Mouse (Mus musculus): ENCODE measurements around the gene Elmo3. TPM values are rescaled to one million over a fixed set of nuclear protein-coding genes. Genes with fewer than 3 reads are reported as not detected.
"Not testable (repeated sequence)": the region's sequence is repeated elsewhere in the genome, so short reads cannot be mapped to it uniquely, and the experiment has no call there.

Elmo3 gene
- polyA plus RNA-seq, 1 experiment from 2014 or later, result 14.8 TPM

DNA sequence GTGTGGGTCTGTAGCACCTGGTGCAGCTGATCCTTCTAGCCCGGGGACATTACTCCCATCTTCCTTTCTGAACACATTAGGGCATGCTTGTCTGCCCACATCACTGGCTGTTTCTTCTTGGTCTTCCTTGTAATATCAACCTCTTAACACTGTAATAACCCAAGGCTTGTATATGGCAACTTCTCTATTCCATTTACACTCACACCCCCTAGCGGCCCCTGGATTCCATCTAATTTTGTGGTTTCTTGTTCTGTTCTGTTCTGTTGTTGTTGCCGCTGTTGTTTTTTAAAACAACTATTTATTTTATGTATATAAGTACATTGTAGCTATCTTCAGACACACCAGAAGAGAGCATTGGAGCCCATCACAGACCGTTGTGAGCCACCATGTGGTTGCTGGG is 18.5 kb upstream of the Elmo3 start:
- H3K4me3 ChIP-seq (ENCODE audit: low read length), result no peak overlapping the region
- WGBS, result 82% methylated on average over 4 of the region's 4 CpGs
- ATAC-seq (ENCODE audit: low read depth), result no peak

GRCm38 (mm10) chr8:105288231-105288630 is 17.2 kb upstream of the Elmo3 start:
- H3K4me3 ChIP-seq (ENCODE audit: low read length), result no peak overlapping the region
- WGBS, result 82% methylated on average over 5 of the region's 5 CpGs

More for the DNA sequence above, 18.5 kb upstream of the Elmo3 start:
- Histone ChIP-seq H3K27me3 (ENCODE audit: control insufficient read depth, insufficient read depth, low read depth, low read length) (peaks cover 7% of the 10 kb centered on the region), H3K9me3 (ENCODE audit: control insufficient read depth, low read length) (no peaks in the 10 kb centered on the region), H3K27ac (ENCODE audit: low read length) (no peak overlapping the region), H3K9ac (ENCODE audit: low read length) (no peak overlapping the region), H3K36me3 (ENCODE audit: control insufficient read depth, insufficient read depth, low read length) (no peaks in the 10 kb centered on the region), H3K4me2 (ENCODE audit: low read depth, low read length) (no peak overlapping the region), H3K4me1 (replicated peaks; ENCODE audit: control insufficient read depth, insufficient read depth, low read length) (peaks cover 30% of the 10 kb centered on the region)

DNA sequence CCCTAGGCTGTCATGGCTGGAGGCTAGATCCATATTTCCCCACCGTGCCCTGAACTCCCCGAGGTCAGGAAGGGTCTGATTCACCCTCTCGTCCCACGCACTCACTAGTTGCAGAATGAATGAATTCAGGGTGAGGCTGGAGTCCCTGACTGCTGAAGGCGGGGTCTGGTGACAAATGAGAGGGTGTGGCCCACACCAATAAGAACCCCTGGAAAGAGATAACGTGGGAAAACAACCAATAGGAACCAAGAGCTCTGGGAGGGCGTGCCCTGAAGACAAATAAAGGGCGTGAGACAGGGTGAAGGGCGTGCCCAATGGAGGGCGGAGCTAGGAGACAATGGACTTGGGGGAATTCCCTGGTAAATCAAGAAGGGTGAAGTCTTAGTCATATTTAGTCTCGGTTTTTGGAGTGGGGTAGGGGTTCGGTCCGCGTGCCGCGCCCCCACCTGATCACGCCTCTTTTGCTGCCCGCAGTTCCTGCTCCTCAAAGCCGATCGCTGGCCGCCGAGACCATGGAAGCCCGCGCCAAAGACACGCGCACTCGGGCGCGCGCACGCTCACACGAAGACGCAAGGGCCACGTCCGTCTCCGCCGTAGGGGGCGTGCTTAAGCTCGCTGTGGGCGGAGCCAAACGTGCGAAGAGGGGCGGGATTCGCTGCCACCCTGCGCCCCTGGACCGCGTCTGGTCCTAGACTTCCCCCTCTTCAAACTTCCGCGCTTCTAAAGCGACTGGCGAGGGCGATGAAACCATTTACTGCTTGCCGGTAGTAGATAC is 16.3 kb upstream of the Elmo3 start:
- peak overlapping the region; percentile 65 for H3K9ac ChIP-seq (ENCODE audit: low read length)
- peaks cover 24% of the 10 kb centered on the region for H3K4me1 ChIP-seq (replicated peaks; ENCODE audit: control insufficient read depth, insufficient read depth, low read length)
- H3K27me3 ChIP-seq (ENCODE audit: control insufficient read depth, insufficient read depth, low read depth, low read length), result peaks cover 7% of the 10 kb centered on the region
- peak overlapping the region; percentile 82 for H3K27ac ChIP-seq (ENCODE audit: low read length)
- no peaks in the 10 kb centered on the region for H3K9me3 ChIP-seq (ENCODE audit: control insufficient read depth, low read length)
- WGBS, result under 1% methylated on average over 53 of the region's 53 CpGs
- peak overlapping the region; percentile 63 for H3K4me2 ChIP-seq (ENCODE audit: low read depth, low read length)
- H3K36me3 ChIP-seq (ENCODE audit: control insufficient read depth, insufficient read depth, low read length), result no peaks in the 10 kb centered on the region
- ATAC-seq (ENCODE audit: low read depth), result peak; percentile 93
- H3K4me3 ChIP-seq (ENCODE audit: low read length), result peak overlapping the region; percentile 56

More at GRCm38 (mm10) chr8:105288231-105288630, 17.2 kb upstream of the Elmo3 start:
- H3K9me3 ChIP-seq (ENCODE audit: control insufficient read depth, low read length), result no peaks in the 10 kb centered on the region
- no peak overlapping the region for H3K27ac ChIP-seq (ENCODE audit: low read length)
- peaks cover 24% of the 10 kb centered on the region for H3K4me1 ChIP-seq (replicated peaks; ENCODE audit: control insufficient read depth, insufficient read depth, low read length)
- H3K36me3 ChIP-seq (ENCODE audit: control insufficient read depth, insufficient read depth, low read length), result no peaks in the 10 kb centered on the region
- peak overlapping the region; percentile 63; the same call in 1 of the 2 replicates for H3K4me2 ChIP-seq (ENCODE audit: low read depth, low read length)
- H3K9ac ChIP-seq (ENCODE audit: low read length), result peak overlapping the region; percentile 65; the same call in 1 of the 2 replicates
- peaks cover 7% of the 10 kb centered on the region for H3K27me3 ChIP-seq (ENCODE audit: control insufficient read depth, insufficient read depth, low read depth, low read length)
- ATAC-seq (ENCODE audit: low read depth), result no peak

- Histone ChIP-seq H3K4me2 (ENCODE audit: low read depth, low read length) (peak within 1 kb of the TSS; percentile 63), H3K27ac (ENCODE audit: low read length) (peak within 1 kb of the TSS; percentile 82), H3K9me3 (ENCODE audit: control insufficient read depth, low read length) (no peaks in the 10 kb centered on the region), H3K36me3 (ENCODE audit: control insufficient read depth, insufficient read depth, low read length) (no peaks in the 10 kb centered on the region), H3K27me3 (ENCODE audit: control insufficient read depth, insufficient read depth, low read depth, low read length) (peaks cover 7% of the 10 kb centered on the region), H3K9ac (ENCODE audit: low read length) (peak within 1 kb of the TSS; percentile 65), H3K4me1 (replicated peaks; ENCODE audit: control insufficient read depth, insufficient read depth, low read length) (peaks cover 24% of the 10 kb centered on the region), H3K4me3 (ENCODE audit: low read length) (peak within 1 kb of the TSS; percentile 56)
- WGBS, result 2% methylated on average over 43 of the region's 43 CpGs
- ATAC-seq (ENCODE audit: low read depth), result peak; percentile 40
Observed at GRCm38 (mm10) chr8:105289805-105290460, 15.5 kb upstream of the Elmo3 start, which contains the start of gene 4931428F04Rik. 4931428F04Rik (minus strand) TSS chr8:105289864.

DNA sequence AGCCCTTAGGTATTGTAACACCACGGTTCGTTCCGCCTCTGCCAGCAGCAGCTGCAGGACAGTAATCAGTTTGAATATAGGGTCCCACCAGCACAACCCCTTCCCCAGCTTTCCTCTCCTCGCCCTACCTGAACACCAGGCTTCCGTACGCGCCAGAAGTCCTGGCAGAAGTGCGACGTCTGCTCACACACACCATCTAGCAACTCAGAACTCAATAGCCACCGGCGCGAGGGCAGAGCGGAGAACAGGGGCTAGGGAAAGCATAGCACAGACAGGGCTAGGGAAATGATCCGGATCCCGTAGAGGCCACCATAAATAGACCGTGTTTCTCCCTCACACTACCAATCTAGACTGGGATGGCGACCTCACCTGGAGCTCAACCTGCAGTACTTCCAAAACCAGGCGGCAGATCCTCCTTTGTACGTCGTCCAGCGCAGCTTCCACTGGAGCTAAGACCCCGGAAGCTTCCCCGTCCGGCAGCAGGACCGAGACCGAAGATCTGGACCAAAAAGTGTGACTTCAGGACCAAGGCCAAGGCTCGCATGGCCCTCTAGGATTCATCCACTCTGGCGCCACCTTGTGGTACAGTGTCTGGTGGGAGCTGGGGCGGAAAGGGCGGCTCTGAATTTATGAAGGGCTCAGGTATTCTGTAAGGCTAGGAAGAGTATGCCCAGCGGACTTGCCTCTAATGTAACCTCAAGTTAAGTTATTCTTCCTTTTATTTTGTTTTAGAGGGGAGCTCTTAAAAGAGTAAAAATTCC is 14.7 kb upstream of the Elmo3 start:
- H3K27ac ChIP-seq (ENCODE audit: low read length), result no peak overlapping the region
- ATAC-seq (ENCODE audit: low read depth), result peak; percentile 4; the same call in 1 of the 2 replicates
- H3K4me3 ChIP-seq (ENCODE audit: low read length), result peak overlapping the region; percentile 4
- no peaks in the 10 kb centered on the region for H3K36me3 ChIP-seq (ENCODE audit: control insufficient read depth, insufficient read depth, low read length)
- peak overlapping the region; percentile 63 for H3K4me2 ChIP-seq (ENCODE audit: low read depth, low read length)
- H3K9me3 ChIP-seq (ENCODE audit: control insufficient read depth, low read length), result no peaks in the 10 kb centered on the region
- WGBS, result 9% methylated on average over 31 of the region's 31 CpGs
- peaks cover 21% of the 10 kb centered on the region for H3K4me1 ChIP-seq (replicated peaks; ENCODE audit: control insufficient read depth, insufficient read depth, low read length)
- peaks cover 7% of the 10 kb centered on the region for H3K27me3 ChIP-seq (ENCODE audit: control insufficient read depth, insufficient read depth, low read depth, low read length)
- H3K9ac ChIP-seq (ENCODE audit: low read length), result no peak overlapping the region

DNA sequence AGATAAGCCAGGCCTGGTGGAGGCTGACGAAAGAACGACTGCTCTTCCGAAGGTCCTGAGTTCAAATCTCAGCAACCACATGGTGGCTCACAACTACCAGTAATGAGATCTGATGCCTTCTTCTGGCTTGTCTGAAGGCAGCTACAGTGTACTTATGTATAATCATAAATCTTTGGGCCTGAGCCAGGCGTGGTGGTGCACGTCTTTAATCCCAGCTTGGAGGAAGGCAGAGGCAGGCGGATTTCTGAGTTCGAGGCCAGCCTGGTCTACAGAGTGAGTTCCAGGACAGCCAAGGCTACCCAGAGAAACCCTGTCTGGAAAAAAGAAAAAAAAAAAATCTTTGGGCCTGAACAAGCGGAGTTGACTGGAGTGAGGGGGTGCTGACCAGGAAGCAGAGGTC is 14.0 kb upstream of the Elmo3 start:
- H3K36me3 ChIP-seq (ENCODE audit: control insufficient read depth, insufficient read depth, low read length); H3K27me3 ChIP-seq (ENCODE audit: control insufficient read depth, insufficient read depth, low read depth, low read length); H3K9me3 ChIP-seq (ENCODE audit: control insufficient read depth, low read length); H3K9ac ChIP-seq (ENCODE audit: low read length); H3K4me2 ChIP-seq (ENCODE audit: low read depth, low read length); H3K4me3 ChIP-seq (ENCODE audit: low read length); ATAC-seq (ENCODE audit: low read depth); H3K27ac ChIP-seq (ENCODE audit: low read length): not testable (repeated sequence)
- H3K4me1 ChIP-seq (replicated peaks; ENCODE audit: control insufficient read depth, insufficient read depth, low read length), result peaks cover 21% of the 10 kb centered on the region
- WGBS, result 72% methylated on average over 8 of the region's 8 CpGs

DNA sequence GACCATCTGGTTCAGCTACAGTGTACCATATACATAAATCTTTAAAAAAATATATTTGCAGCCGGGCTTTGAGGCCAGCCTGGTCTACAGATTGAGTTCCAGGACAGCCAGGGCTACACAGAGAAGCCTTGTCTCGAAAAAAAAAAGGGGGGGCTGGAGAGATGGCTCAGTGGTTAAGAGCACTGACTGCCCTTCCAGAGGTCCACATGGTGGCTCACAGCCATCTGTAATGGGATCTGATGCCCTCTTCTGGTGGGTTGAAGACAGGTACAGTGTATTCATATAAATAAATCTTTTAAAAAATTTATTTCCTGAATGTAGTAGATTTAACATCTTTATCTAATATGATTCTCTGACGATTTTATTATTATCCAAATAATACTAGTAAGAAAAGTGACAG is 13.6 kb upstream of the Elmo3 start:
- ATAC-seq (ENCODE audit: low read depth); H3K9me3 ChIP-seq (ENCODE audit: control insufficient read depth, low read length); H3K9ac ChIP-seq (ENCODE audit: low read length); H3K4me3 ChIP-seq (ENCODE audit: low read length); H3K27ac ChIP-seq (ENCODE audit: low read length); H3K4me2 ChIP-seq (ENCODE audit: low read depth, low read length); H3K36me3 ChIP-seq (ENCODE audit: control insufficient read depth, insufficient read depth, low read length); H3K27me3 ChIP-seq (ENCODE audit: control insufficient read depth, insufficient read depth, low read depth, low read length): not testable (repeated sequence)
- peaks cover 23% of the 10 kb centered on the region for H3K4me1 ChIP-seq (replicated peaks; ENCODE audit: control insufficient read depth, insufficient read depth, low read length)
- WGBS, result 63% methylated on average over 3 of the region's 3 CpGs

DNA sequence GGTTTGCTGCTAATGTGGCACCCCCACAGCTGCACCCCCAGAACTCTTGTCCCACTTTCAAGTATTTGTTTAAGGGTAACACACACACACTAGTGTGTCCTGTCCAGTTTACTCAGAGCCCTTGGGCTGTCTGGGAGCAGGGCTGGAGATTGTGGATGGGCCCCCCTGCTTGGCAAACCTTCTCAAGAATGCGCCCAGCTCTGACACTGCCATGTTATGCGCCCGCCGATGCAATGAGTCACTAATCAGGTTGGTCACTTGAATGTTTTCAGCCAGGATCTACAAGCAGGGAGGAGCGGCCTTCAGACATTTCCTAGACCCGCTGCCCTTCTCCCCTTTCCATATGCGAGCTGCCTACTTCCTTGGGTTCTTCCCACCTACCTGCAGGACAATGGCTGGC is 12.9 kb upstream of the Elmo3 start:
- peaks cover 7% of the 10 kb centered on the region for H3K27me3 ChIP-seq (ENCODE audit: control insufficient read depth, insufficient read depth, low read depth, low read length)
- no peaks in the 10 kb centered on the region for H3K36me3 ChIP-seq (ENCODE audit: control insufficient read depth, insufficient read depth, low read length)
- H3K4me2 ChIP-seq (ENCODE audit: low read depth, low read length), result no peak overlapping the region
- no peak for ATAC-seq (ENCODE audit: low read depth)
- H3K9ac ChIP-seq (ENCODE audit: low read length), result no peak overlapping the region
- no peak overlapping the region for H3K27ac ChIP-seq (ENCODE audit: low read length)
- H3K4me3 ChIP-seq (ENCODE audit: low read length), result no peak overlapping the region
- peaks cover 27% of the 10 kb centered on the region for H3K4me1 ChIP-seq (replicated peaks; ENCODE audit: control insufficient read depth, insufficient read depth, low read length)
- H3K9me3 ChIP-seq (ENCODE audit: control insufficient read depth, low read length), result no peaks in the 10 kb centered on the region
- WGBS, result 69% methylated on average over 7 of the region's 7 CpGs

DNA sequence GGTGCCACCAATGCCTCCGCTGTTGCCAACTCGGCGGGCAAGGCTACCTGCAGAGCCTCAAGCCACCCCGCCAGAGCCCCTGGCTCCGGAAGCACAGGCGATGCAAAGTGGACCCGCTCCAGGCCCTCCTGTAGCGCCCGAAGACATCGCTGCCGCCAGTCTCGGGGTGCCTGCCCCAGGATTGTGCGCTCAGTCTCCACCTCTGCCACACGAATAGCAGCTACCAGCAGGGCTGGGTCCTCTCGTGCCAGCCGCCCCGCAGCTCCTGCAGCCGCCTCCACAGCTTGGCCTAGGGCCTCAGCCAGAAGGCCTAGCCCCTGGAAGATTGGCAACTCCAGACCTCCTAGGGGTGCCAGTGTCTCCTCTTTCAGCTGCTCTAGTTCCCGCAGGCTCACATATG is 12.0 kb upstream of the Elmo3 start:
- Histone ChIP-seq H3K4me1 (replicated peaks; ENCODE audit: control insufficient read depth, insufficient read depth, low read length) (peaks cover 27% of the 10 kb centered on the region), H3K9me3 (ENCODE audit: control insufficient read depth, low read length) (no peaks in the 10 kb centered on the region), H3K36me3 (ENCODE audit: control insufficient read depth, insufficient read depth, low read length) (no peaks in the 10 kb centered on the region), H3K27ac (ENCODE audit: low read length) (no peak overlapping the region), H3K4me2 (ENCODE audit: low read depth, low read length) (no peak overlapping the region), H3K27me3 (ENCODE audit: control insufficient read depth, insufficient read depth, low read depth, low read length) (peaks cover 7% of the 10 kb centered on the region), H3K9ac (ENCODE audit: low read length) (no peak overlapping the region; the same call in 1 of the 2 replicates), H3K4me3 (ENCODE audit: low read length) (no peak overlapping the region)
- ATAC-seq (ENCODE audit: low read depth), result no peak
- 61% methylated on average over 19 of the region's 19 CpGs for WGBS
